Mouse (Mus musculus) forebrain, embryonic 11.5 days (tissue): ENCODE data around the gene Zfp277. TPM values are rescaled to one million over a fixed set of nuclear protein-coding genes. Genes with fewer than 3 reads are reported as not detected.
A peak's percentile ranks its signal among the peaks of the same experiment; 100 is the strongest.

Experiments used
- ATAC-seq: fragments of 200-750 bp; cut with Nextera tagmentation; replicated peaks from 2 replicates; pipeline ENCODE4 v1.8.0; 2017; ENCODE audit warnings: moderate TSS enrichment; ENCODE audit not compliant: low FRiP score
- DNase-seq: peaks from one replicate; pipeline ENCODE4 v3.0.0-alpha.2; 2017; ENCODE audit warnings: low spot score
- H3K27ac ChIP-seq: fragments of 300-500 bp; sonication (generic); 2 replicates; pipeline ENCODE4 v1.5.1; 2014; ENCODE audit warnings: low read depth, low read length
- H3K27me3 ChIP-seq: fragments of 300-500 bp; sonication (generic); 2 replicates; pipeline ENCODE4 v1.6.1; 2014; ENCODE audit warnings: mild to moderate bottlenecking, low read length, mixed read lengths; ENCODE audit not compliant: control insufficient read depth, insufficient read depth
- H3K36me3 ChIP-seq: fragments of 300-500 bp; sonication (generic); 2 replicates; pipeline ENCODE4 v1.6.1; 2014; ENCODE audit warnings: mild to moderate bottlenecking, low read length, moderate library complexity, mixed read lengths; ENCODE audit not compliant: control insufficient read depth, insufficient read depth
- H3K4me1 ChIP-seq: fragments of 300-500 bp; sonication (generic); replicated peaks from 2 replicates; pipeline ENCODE4 v1.6.1; 2014; ENCODE audit warnings: low read length, mixed read lengths; ENCODE audit not compliant: control insufficient read depth, insufficient read depth
- H3K4me2 ChIP-seq: fragments of 300-500 bp; sonication (generic); 2 replicates; pipeline ENCODE4 v1.6.1; 2014; ENCODE audit warnings: low read depth, mild to moderate bottlenecking, low read length, moderate library complexity, mixed read lengths; ENCODE audit not compliant: severe bottlenecking
- H3K4me3 ChIP-seq: fragments of 300-500 bp; sonication (generic); 2 replicates; pipeline ENCODE4 v1.5.1; 2014; ENCODE audit warnings: low read depth, low read length
- H3K9ac ChIP-seq: fragments of 300-500 bp; sonication (generic); 2 replicates; pipeline ENCODE4 v1.6.1; 2014; ENCODE audit warnings: low read length
- H3K9me3 ChIP-seq: fragments of 300-500 bp; sonication (generic); 2 replicates; pipeline ENCODE4 v1.6.1; 2016; ENCODE audit warnings: low read length, mixed read lengths; ENCODE audit not compliant: control insufficient read depth
- WGBS: fragments of 180-500 bp; shearing (Covaris S2); extraction: QIAGEN DNeasy Blood & Tissue Kit; methylation state at CpG from one replicate; pipeline ENCODE4 v1.1.7; 2014; 5-methylcytosine and 5-hydroxymethylcytosine counted together
- polyA plus RNA-seq: library from polyadenylated mRNA; unstranded; fragments of >200 nt; fragmentation: Nextera tagmentation; extraction: Ambion mirVana; gene quantifications from 2 replicates; pipeline ENCODE4 v1.2.1, GENCODE M21; 2014

Gene Zfp277
- polyA plus RNA-seq, 1 experiment from 2014 or later, result 38.7 TPM

GRCm38 (mm10) chr12:40449119-40449795 lies 3.6 kb upstream of the Zfp277 start:
- WGBS, result 67% methylated on average over 9 of the region's 9 CpGs
- Histone ChIP-seq H3K9me3 (no peaks in the 10 kb centered on the region), H3K9ac (no peak overlapping the region), H3K4me1 (no peaks in the 10 kb centered on the region), H3K4me2 (no peak overlapping the region), H3K36me3 (no peaks in the 10 kb centered on the region), H3K27ac (no peak overlapping the region), H3K27me3 (no peaks in the 10 kb centered on the region), H3K4me3 (no peak overlapping the region)
- DNase-seq (no peak), ATAC-seq (no peak)

- no peak overlapping the region for H3K27ac ChIP-seq
- H3K4me1 ChIP-seq, result no peaks in the 10 kb centered on the region
- 26% methylated on average over 10 of the region's 10 CpGs for WGBS
- peak overlapping the region; percentile 64; the same call in 1 of the 2 replicates for H3K4me2 ChIP-seq
- DNase-seq, result no peak
- no peak for ATAC-seq
- no peak overlapping the region for H3K9ac ChIP-seq
- peak overlapping the region; percentile 74 for H3K4me3 ChIP-seq
- no peaks in the 10 kb centered on the region for H3K9me3 ChIP-seq
- no peaks in the 10 kb centered on the region for H3K36me3 ChIP-seq
- H3K27me3 ChIP-seq, result no peaks in the 10 kb centered on the region
Observed at GRCm38 (mm10) chr12:40447561-40448355, 2.1 kb upstream of the Zfp277 start.

- Histone ChIP-seq H3K9me3 (no peaks in the 10 kb centered on the region), H3K27me3 (no peaks in the 10 kb centered on the region), H3K4me3 (peak overlapping the region; percentile 74), H3K9ac (peak overlapping the region; percentile 81), H3K27ac (peak overlapping the region; percentile 80), H3K4me1 (no peaks in the 10 kb centered on the region), H3K36me3 (no peaks in the 10 kb centered on the region), H3K4me2 (peak overlapping the region; percentile 64)
- under 1% methylated on average over 41 of the region's 44 CpGs for WGBS
- ATAC-seq (peak; percentile 31), DNase-seq (peak; percentile 87)
Observed at GRCm38 (mm10) chr12:40446450-40447381, 1.0 kb upstream of the Zfp277 start.

GRCm38 (mm10) chr12:40445206-40445605 lies 496 bp downstream of the Zfp277 start:
- H3K27ac ChIP-seq, result no peak overlapping the region
- H3K9ac ChIP-seq, result peak overlapping the region; percentile 62
- WGBS, result under 1% methylated on average over 16 of the region's 16 CpGs

GRCm38 (mm10) chr12:40438049-40438448 lies 7.7 kb downstream of the Zfp277 start:
- no peaks in the 10 kb centered on the region for H3K36me3 ChIP-seq
- H3K27ac ChIP-seq, result no peak overlapping the region
- WGBS, result 17% methylated on average over 2 of the region's 2 CpGs
- H3K4me2 ChIP-seq, result no peak overlapping the region
- H3K27me3 ChIP-seq, result no peaks in the 10 kb centered on the region; the same call in 1 of the 2 replicates
- H3K9me3 ChIP-seq, result no peaks in the 10 kb centered on the region
- peaks cover 2% of the 10 kb centered on the region; the same call in 1 of the 2 replicates for H3K4me1 ChIP-seq
- no peak overlapping the region for H3K4me3 ChIP-seq
- DNase-seq, result no peak
- H3K9ac ChIP-seq, result no peak overlapping the region
- no peak; the same call in 1 of the 2 replicates for ATAC-seq

More at GRCm38 (mm10) chr12:40445206-40445605, 496 bp downstream of the Zfp277 start:
- Histone ChIP-seq H3K36me3 (no peaks in the 10 kb centered on the region), H3K27me3 (no peaks in the 10 kb centered on the region; the same call in 1 of the 2 replicates), H3K4me1 (no peaks in the 10 kb centered on the region), H3K4me2 (peak overlapping the region; percentile 73), H3K4me3 (peak overlapping the region; percentile 74), H3K9me3 (no peaks in the 10 kb centered on the region)
- DNase-seq, result no peak
- peak; percentile 7 for ATAC-seq

- no peak for ATAC-seq
- H3K36me3 ChIP-seq, result no peaks in the 10 kb centered on the region
- no peak overlapping the region for H3K27ac ChIP-seq
- H3K9me3 ChIP-seq, result no peaks in the 10 kb centered on the region
- H3K4me1 ChIP-seq, result peaks cover 5% of the 10 kb centered on the region; the same call in 1 of the 2 replicates
- DNase-seq, result no peak
- no peak overlapping the region for H3K4me2 ChIP-seq
- H3K27me3 ChIP-seq, result no peaks in the 10 kb centered on the region
- 76% methylated on average over 3 of the region's 3 CpGs for WGBS
- H3K9ac ChIP-seq, result no peak overlapping the region
- no peak overlapping the region for H3K4me3 ChIP-seq
Observed at GRCm38 (mm10) chr12:40434101-40434500, 11.6 kb downstream of the Zfp277 start.

- no peak overlapping the region for H3K4me3 ChIP-seq
- H3K9me3 ChIP-seq, result no peaks in the 10 kb centered on the region
- 0 out of 2 replicates have a peak, but pooled peaks cover 3% of the 10 kb centered on the region for H3K4me1 ChIP-seq
- ATAC-seq (peak; percentile 33; the same call in 1 of the 2 replicates), DNase-seq (no peak)
- H3K9ac ChIP-seq, result no peak overlapping the region
- WGBS, result 53% methylated on average over 5 of the region's 5 CpGs
- no peak overlapping the region for H3K4me2 ChIP-seq
- no peaks in the 10 kb centered on the region for H3K36me3 ChIP-seq
- no peak overlapping the region for H3K27ac ChIP-seq
- H3K27me3 ChIP-seq, result no peaks in the 10 kb centered on the region
Observed at GRCm38 (mm10) chr12:40431075-40431474, 14.6 kb downstream of the Zfp277 start.

GRCm38 (mm10) chr12:40429976-40430375 lies 15.7 kb downstream of the Zfp277 start:
- H3K27ac ChIP-seq, result no peak overlapping the region
- H3K27me3 ChIP-seq, result no peaks in the 10 kb centered on the region
- no peak for ATAC-seq
- no peaks in the 10 kb centered on the region for H3K36me3 ChIP-seq
- no peak overlapping the region for H3K9ac ChIP-seq
- 62% methylated on average over 3 of the region's 3 CpGs for WGBS
- no peaks in the 10 kb centered on the region for H3K9me3 ChIP-seq
- 0 out of 2 replicates have a peak, but pooled peaks cover 3% of the 10 kb centered on the region for H3K4me1 ChIP-seq
- H3K4me3 ChIP-seq, result no peak overlapping the region
- no peak overlapping the region for H3K4me2 ChIP-seq
- no peak for DNase-seq
